Mouse (Mus musculus): Measurements from ENCODE around the gene Elk3. TPM values are rescaled to one million over a fixed set of nuclear protein-coding genes. Genes with fewer than 3 reads are reported as not detected.

Elk3 gene
- polyA plus RNA-seq (2014; fragmentation: Illumina TruSeq; extraction: RNeasy Lipid Tissue Mini Kit (QIAGEN cat#74804); ENCODE audit: low replicate concordance), result 6.9 TPM

GRCm38 (mm10) chr10:93310721-93311411 is at the start of gene Elk3:
Gene Elk3 (minus strand): TSS chr10:93311135.

Other genes with a start within 250 kb of the Elk3 start
- gene Cfap54, start 229.5 kb downstream of the Elk3 start, polyA plus RNA-seq (2014; fragmentation: Illumina TruSeq; extraction: RNeasy Lipid Tissue Mini Kit (QIAGEN cat#74804); ENCODE audit: low replicate concordance), result 0.07 TPM
- 17.5 TPM for gene Cdk17, start 150.3 kb downstream of the Elk3 start, polyA plus RNA-seq (2014; fragmentation: Illumina TruSeq; extraction: RNeasy Lipid Tissue Mini Kit (QIAGEN cat#74804); ENCODE audit: low replicate concordance)
- 156 TPM for gene Lta4h, start 142.3 kb upstream of the Elk3 start, polyA plus RNA-seq (2014; fragmentation: Illumina TruSeq; extraction: RNeasy Lipid Tissue Mini Kit (QIAGEN cat#74804); ENCODE audit: low replicate concordance)
- 0.37 TPM for gene Hal, start 177.6 kb upstream of the Elk3 start, polyA plus RNA-seq (2014; fragmentation: Illumina TruSeq; extraction: RNeasy Lipid Tissue Mini Kit (QIAGEN cat#74804); ENCODE audit: low replicate concordance)
- not detected for gene Amdhd1, start 228.9 kb upstream of the Elk3 start, polyA plus RNA-seq (2014; fragmentation: Illumina TruSeq; extraction: RNeasy Lipid Tissue Mini Kit (QIAGEN cat#74804); ENCODE audit: low replicate concordance)
- gene Ccdc38, start 229.5 kb upstream of the Elk3 start, polyA plus RNA-seq (2014; fragmentation: Illumina TruSeq; extraction: RNeasy Lipid Tissue Mini Kit (QIAGEN cat#74804); ENCODE audit: low replicate concordance), result 0.26 TPM